Mouse (Mus musculus) right cerebral cortex, adult 2 months (tissue): Measurements from ENCODE around the gene Snx21.

Source experiments
- DNase-seq, 2 experiments: peaks; one replicate each; pipeline ENCODE4 v3.0.0; 2021 to 2022; ENCODE audit warnings: low spot score in 2 of 2

Gene Snx21

GRCm38 (mm10) chr2:164785481-164786387 lies at the start of gene Snx21:
Snx21 (plus strand) TSS chr2:164785823.
- peak; percentile 85 to 86 for DNase-seq

DNA sequence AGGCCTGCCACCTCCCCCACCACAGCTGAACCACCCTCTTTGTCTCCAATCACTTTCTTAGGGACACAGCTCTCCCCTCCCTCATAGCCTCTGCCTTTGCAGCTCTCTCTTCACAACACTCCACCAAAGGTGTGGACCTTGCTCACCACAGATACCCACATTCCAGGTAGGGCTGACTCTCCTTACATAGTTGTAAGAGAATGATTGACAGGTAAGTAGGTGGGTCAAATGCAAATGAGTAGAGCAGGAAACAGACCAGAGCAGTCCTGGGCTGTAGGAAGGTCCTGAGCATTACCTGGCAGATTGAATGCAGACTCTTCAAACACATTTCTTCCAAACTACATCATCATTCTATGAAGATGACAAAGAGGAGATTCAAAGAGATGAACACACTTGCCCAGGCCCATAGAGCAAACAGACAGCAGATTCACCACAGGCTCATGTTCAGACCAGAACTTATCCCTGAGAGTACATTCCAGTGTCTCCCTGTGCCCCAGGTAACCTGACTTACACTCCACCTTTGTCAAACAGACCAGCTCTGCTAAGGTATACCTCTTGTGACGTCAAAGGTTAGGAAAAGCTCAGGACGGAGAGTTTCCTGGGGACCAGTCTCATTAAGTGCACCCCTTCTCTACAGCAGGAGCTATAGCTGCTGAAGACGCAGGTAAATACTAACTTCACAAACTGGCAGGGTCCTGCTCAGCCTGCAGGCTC lies 48.1 kb upstream of the Snx21 start:
- no peak for DNase-seq

GRCm38 (mm10) chr2:164739876-164740275 lies 45.7 kb upstream of the Snx21 start:
- peak in 1 of 2 experiments; percentile 32 for DNase-seq

GRCm38 (mm10) chr2:164744987-164745386 lies 40.6 kb upstream of the Snx21 start:
- DNase-seq: no peak

GRCm38 (mm10) chr2:164745843-164746479 lies 39.7 kb upstream of the Snx21 start, which contains the start of the genes Wfdc3 and Dnttip1:
Wfdc3 (minus strand) TSS chr2:164745931.
Dnttip1 (plus strand) TSS chr2:164745983.
- DNase-seq: peak; percentile 94 to 95

- DNase-seq: no peak
Observed at GRCm38 (mm10) chr2:164746693-164747092, 38.9 kb upstream of the Snx21 start.

GRCm38 (mm10) chr2:164748191-164748590 lies 37.4 kb upstream of the Snx21 start:
- no peak for DNase-seq

GRCm38 (mm10) chr2:164748991-164749390 lies 36.6 kb upstream of the Snx21 start:
- no peak for DNase-seq

DNA sequence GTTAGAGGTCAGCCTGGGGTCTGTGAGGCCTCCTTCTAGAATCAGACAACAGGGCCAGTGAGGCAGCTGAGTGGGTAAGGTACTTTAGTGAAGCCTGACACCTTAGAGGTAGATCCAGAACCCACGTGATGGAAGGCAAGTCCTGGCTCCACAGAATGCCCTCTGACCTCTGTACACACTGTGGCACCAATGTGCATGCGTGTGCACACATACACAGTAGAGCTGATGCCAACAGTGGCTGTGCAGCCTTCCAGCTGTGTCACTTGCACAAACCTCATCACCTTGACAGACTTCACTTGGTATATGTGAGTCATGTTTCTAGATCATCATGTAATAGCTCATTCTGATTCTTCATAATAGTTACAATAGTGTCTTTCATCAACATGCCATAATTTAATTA lies 33.2 kb upstream of the Snx21 start:
- DNase-seq: no peak

- DNase-seq: no peak
Observed at GRCm38 (mm10) chr2:164754105-164754504, 31.5 kb upstream of the Snx21 start.

DNA sequence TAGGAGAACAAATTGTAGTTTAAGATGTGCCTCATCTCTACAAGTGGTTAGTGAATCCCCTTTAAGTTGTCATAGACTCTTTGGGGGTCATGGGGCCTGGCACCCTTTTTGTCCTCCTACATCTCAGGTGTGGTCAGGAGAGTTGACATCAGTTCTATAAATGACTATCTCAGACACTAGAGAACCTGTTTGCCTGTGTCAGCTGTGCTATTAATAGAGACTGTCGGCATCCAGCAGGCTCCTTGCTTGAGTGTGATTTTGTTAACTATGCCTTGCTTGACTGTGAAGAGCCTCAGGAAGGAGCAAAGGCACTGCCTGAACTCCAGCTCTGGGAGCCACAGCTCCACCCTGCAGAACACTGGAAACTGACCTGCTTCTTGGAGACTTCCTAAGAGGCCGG lies 30.8 kb upstream of the Snx21 start:
- DNase-seq: no peak

DNA sequence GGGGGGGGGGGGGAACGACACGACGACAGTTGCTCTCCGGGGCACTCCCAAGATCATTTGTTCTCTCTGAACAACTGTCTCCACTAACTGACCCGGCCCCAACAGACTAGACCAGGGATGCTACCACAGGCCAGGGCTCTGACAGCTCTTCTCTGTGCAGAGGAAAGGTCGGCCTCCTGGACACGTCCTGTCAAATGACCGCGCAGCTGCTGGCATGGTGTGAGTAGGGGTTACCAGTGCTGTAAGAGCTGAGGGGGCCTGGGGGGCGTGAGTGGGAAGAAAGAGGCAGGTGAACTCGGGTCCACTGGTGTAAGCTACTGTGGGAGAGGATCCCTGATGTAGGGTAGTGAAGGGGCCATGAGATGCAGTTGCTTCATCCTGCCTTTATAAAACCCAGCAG lies 27.8 kb upstream of the Snx21 start:
- DNase-seq: no peak

- DNase-seq: no peak
Observed at GRCm38 (mm10) chr2:164758692-164759091, 26.9 kb upstream of the Snx21 start.

DNA sequence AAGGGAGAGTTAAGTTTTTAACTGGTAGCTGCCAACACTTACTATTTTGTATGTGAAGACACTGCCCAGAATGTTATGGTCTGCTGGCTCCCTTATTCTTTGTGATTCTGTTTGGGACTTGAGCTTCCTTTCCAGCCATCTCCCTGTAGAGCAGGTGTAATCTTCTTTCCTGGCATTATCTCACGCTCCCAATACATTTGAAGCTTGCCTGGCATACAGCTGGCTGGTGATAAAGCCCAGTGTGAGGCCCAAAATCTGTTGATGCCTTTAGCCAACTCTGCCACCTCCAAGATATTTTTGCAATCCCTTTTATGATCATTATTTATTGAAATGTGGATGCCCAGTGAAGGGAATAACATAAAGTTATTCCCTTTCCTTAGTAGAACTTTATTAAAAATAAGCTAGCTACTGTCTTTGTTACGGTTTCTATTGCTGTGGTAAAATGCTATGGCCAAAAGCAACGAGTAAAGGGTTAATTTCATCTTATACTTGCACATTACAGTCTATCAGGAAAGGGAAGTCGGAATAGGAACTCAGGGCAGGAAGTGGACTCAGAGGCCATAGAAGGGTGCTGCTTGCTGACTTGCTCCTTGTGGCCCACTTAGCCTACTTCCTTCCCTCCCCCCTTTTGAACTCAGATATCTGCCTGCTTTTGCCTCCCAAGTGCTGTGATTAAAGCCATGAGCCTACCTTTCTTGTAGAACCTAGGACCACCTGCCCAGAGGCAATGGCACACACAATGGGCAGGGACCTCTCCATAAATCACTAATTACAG lies 25.4 kb upstream of the Snx21 start:
- no peak for DNase-seq

- DNase-seq: no peak
Observed at GRCm38 (mm10) chr2:164761502-164761901, 24.1 kb upstream of the Snx21 start.

DNA sequence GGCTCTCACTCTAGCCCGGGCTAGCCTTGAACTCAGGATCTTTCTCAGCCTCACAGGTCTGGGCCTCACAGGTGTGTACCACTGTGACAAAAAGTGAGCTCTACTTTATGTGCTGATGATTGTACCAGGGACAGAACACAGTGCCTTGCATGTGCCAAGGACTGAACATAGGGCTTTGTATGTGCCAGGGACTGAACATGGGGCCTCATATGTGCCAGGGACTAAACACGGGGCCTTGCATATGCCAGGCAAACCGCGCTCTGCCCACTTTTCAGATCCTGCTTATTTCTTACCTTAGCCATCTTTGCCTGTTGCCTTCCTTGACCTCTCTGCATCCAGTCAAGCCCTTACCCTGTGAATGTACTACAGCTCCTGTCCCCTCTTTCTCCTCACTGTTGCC lies 23.7 kb upstream of the Snx21 start:
- no peak for DNase-seq

- no peak for DNase-seq
Observed at GRCm38 (mm10) chr2:164762593-164762992, 23.0 kb upstream of the Snx21 start.

DNA sequence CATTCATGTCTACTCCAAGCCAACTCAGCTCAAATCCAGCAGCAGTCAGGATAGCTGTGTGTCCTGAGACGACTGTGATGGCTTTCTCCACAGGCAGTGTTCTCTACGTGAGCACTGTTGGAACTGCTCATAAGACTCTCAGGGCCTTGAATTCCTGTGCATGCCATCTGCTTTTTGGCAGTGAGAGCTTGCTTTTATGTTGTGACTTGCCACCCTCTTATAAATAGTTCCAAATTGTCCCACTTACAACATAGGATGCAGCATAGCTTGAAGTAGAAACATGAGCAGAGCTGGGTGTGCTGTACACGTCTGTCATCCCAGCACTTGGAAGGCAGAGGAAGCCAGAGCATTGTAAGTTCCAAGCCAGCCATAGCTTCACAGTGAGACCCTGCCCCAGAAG lies 19.8 kb upstream of the Snx21 start:
- peak in 1 of 2 experiments; percentile 35 for DNase-seq

DNA sequence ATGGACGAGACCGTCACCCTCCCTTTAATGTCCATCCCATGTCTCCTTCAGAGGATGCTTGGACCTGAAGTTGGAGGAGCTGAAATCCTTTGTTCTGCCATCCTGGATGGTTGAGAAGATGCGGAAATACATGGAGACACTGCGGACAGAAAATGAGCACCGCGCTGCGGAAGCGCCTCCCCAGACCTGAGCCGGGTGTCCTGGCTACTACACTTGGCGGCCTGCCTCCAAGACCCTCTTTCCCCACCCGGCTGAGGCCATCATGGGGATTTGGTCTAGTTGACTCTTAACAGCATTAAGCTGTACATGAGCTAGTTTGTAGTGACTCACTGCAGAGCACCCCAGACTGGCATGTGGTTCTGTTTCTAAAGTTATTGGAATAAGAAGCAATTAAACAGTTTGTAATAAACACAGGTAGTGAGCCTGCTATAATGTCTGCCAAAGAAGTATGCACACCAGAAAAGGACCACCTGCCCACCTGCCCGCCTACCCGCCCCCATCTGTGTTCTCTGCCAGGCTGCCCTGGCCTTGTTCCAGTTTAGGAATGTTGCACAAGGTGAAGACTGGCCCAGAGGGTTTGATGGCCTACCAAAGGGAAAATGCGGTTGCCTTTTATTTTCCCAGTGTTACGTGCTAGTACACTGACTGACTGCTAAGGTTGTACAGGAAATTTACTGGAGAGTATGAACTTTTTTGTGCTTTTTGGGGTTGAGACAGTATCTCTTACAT lies 17.6 kb upstream of the Snx21 start:
- DNase-seq: no peak

DNA sequence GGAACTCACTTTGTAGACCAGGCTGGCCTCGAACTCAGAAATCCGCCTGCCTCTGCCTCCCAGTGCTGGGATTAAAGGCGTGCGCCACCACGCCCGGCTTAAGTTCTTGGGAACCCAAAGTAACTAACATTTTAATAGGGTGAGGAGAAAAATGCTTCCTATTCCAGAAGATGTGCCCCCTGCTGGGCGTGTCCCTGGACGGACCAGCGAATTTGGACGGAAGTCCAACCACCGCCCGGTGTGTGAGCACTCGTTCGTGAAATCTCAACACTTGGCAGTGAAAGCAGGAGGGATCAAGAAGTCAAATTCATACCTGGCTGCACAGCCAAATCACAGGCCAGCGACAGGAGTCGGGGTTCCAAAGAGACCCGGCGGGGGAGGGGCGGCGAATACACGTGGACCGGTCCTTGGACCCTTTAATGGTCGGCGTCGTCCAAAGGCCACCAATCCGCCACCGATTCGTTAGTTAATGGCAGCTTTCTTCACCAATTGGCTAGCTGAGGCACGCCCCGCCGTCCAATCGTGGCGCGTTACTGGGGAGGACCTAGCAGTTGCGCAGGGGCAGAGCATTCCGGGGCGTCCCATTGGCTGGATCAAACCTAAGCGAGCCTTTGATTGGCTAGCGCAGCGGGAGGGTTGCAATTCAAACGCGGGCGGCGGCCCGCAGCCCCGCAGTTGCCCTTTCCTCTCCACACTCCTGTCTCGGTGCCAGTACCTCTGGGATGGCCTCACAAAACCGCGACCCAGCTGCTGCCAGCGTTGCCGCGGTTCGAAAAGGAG lies 16.2 kb upstream of the Snx21 start, which contains the start of gene Ube2c:
TSS of gene Ube2c (plus strand) at position 641 of the 780 bp plus-strand sequence.
- peak; percentile 97 to 99 for DNase-seq
